Mouse (Mus musculus) liver, embryonic 15.5 days (tissue): ENCODE data around the gene Eid1. TPM values are rescaled to one million over a fixed set of nuclear protein-coding genes. Genes with fewer than 3 reads are reported as not detected.

Experiments used
- ATAC-seq: fragments of 200-750 bp; cut with Nextera tagmentation; 2 replicates; pipeline ENCODE4 v1.8.0; 2017; ENCODE audit warnings: moderate number of reproducible peaks, mild to moderate bottlenecking, moderate library complexity; ENCODE audit not compliant: insufficient read depth
- H3K27ac ChIP-seq: fragments of 300-500 bp; sonication (generic); replicated peaks from 2 replicates; pipeline ENCODE4 v1.5.1; 2015; ENCODE audit warnings: mild to moderate bottlenecking, inconsistent platforms
- H3K27me3 ChIP-seq: fragments of 300-500 bp; sonication (generic); 2 replicates; pipeline ENCODE4 v1.6.1; 2015; ENCODE audit warnings: mild to moderate bottlenecking, inconsistent platforms
- H3K36me3 ChIP-seq: fragments of 300-500 bp; sonication (generic); replicated peaks from 2 replicates; pipeline ENCODE4 v1.6.1; 2015; ENCODE audit warnings: moderate library complexity, mild to moderate bottlenecking, inconsistent platforms
- H3K4me1 ChIP-seq: fragments of 300-500 bp; sonication (generic); replicated peaks from 2 replicates; pipeline ENCODE4 v1.6.1; 2015; ENCODE audit warnings: inconsistent platforms
- H3K4me2 ChIP-seq: fragments of 300-500 bp; sonication (generic); 2 replicates; pipeline ENCODE4 v1.6.1; 2015; ENCODE audit warnings: moderate library complexity, mild to moderate bottlenecking, inconsistent platforms
- H3K4me3 ChIP-seq: fragments of 300-500 bp; sonication (generic); replicated peaks from 2 replicates; pipeline ENCODE4 v1.5.1; 2015; ENCODE audit warnings: mild to moderate bottlenecking, inconsistent platforms
- H3K9ac ChIP-seq: fragments of 300-500 bp; sonication (generic); 2 replicates; pipeline ENCODE4 v1.6.1; 2015; ENCODE audit warnings: moderate library complexity, mild to moderate bottlenecking, inconsistent platforms
- H3K9me3 ChIP-seq: fragments of 300-500 bp; sonication (generic); replicated peaks from 2 replicates; pipeline ENCODE4 v1.6.1; 2016; ENCODE audit warnings: inconsistent platforms
- WGBS: fragments of 180-500 bp; shearing (Covaris S2); methylation state at CpG from one replicate; pipeline ENCODE4 v1.1.7; 2015; ENCODE audit warnings: mixed read lengths; ENCODE audit not compliant: insufficient replicate concordance; 5-methylcytosine and 5-hydroxymethylcytosine counted together
- polyA plus RNA-seq: library from polyadenylated mRNA; unstranded; fragments of >200 nt; fragmentation: Nextera tagmentation; extraction: Ambion mirVana; gene quantifications from 2 replicates; pipeline ENCODE4 v1.2.1, GENCODE M21; 2015

The Eid1 gene
- polyA plus RNA-seq, 1 experiment from 2014 or later, result 37.1 TPM

DNA sequence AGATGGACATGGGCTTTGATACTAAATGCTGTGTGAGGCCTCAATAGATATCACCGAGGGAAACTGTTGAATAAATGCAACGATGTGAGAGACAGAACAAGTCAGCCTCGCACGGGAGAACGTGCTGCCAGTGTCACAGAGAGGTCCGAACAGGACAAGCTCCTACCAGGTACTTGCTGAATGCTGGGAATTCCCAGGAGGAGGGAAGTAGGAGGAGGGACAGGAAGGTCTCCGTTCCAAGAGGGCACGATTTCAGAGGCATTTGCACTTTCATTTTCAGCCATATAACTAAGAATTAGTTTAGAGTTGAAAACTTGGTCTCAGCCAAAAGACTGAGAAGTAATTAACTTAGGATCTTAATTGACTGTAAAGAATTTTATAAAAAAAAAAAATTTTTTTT is 21.3 kb upstream of the Eid1 start:
- no peak for ATAC-seq
- H3K4me3 ChIP-seq, result no peak overlapping the region
- H3K27ac ChIP-seq, result no peak overlapping the region
- H3K36me3 ChIP-seq, result no peaks in the 10 kb centered on the region
- WGBS, result 63% methylated on average over 8 of the region's 8 CpGs
- no peaks in the 10 kb centered on the region; the same call in 1 of the 2 replicates for H3K27me3 ChIP-seq
- no peaks in the 10 kb centered on the region for H3K9me3 ChIP-seq
- H3K4me2 ChIP-seq, result no peak overlapping the region
- no peak overlapping the region for H3K9ac ChIP-seq
- H3K4me1 ChIP-seq, result no peaks in the 10 kb centered on the region

GRCm38 (mm10) chr2:125653286-125653685 is 19.6 kb upstream of the Eid1 start:
- Histone ChIP-seq H3K9ac (no peak overlapping the region), H3K4me2 (no peak overlapping the region)
- 73% methylated on average over 2 of the region's 2 CpGs for WGBS

GRCm38 (mm10) chr2:125655391-125655790 is 17.5 kb upstream of the Eid1 start:
- ATAC-seq, result no peak
- Histone ChIP-seq H3K27me3 (no peaks in the 10 kb centered on the region), H3K4me1 (peaks cover 7% of the 10 kb centered on the region), H3K4me3 (no peak overlapping the region), H3K9me3 (no peaks in the 10 kb centered on the region), H3K36me3 (no peaks in the 10 kb centered on the region), H3K4me2 (no peak overlapping the region), H3K9ac (no peak overlapping the region), H3K27ac (no peak overlapping the region)
- WGBS, result 74% methylated on average over 9 of the region's 9 CpGs

More at GRCm38 (mm10) chr2:125653286-125653685, 19.6 kb upstream of the Eid1 start:
- Histone ChIP-seq H3K4me1 (no peaks in the 10 kb centered on the region), H3K27me3 (no peaks in the 10 kb centered on the region; the same call in 1 of the 2 replicates), H3K27ac (no peak overlapping the region), H3K9me3 (no peaks in the 10 kb centered on the region), H3K36me3 (no peaks in the 10 kb centered on the region), H3K4me3 (no peak overlapping the region)
- no peak for ATAC-seq

DNA sequence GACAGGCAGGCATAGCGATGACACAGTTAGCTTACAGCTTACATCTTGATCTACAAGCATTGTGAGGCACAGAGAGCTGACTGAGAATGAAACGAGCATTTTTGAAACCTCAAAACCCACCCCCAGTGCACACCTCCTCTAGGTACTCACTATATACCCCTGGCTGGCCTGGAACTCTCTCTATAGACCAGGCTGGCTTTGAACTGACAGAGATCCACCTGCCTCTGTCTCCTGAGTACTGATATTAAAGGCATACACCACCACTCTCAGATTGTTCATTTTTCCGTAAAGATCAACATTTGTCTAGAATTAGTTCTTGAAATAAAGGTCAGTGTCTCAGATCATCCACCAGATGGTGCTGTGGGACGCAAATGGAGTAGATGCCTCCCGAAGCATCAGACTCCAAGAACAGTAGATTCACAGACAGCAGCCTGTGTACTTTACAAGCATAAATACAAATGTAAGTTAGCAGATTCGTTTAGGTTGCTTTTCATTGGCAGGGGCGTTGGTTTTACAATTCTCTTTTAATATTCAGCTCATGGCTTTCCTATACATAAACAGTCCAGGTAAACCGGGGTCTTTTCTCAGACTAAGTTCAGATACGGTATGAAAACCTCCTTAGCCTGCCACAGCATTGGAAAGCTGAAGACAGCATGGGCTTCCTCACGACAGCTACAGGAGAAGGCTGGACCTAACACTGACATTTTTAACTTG is 12.9 kb upstream of the Eid1 start:
- WGBS, result 12% methylated on average over 10 of the region's 10 CpGs
- peak overlapping the region; percentile 12; the same call in 1 of the 2 replicates for H3K4me3 ChIP-seq
- H3K36me3 ChIP-seq, result no peaks in the 10 kb centered on the region
- H3K4me1 ChIP-seq, result peaks cover 44% of the 10 kb centered on the region
- no peak overlapping the region for H3K27ac ChIP-seq
- no peaks in the 10 kb centered on the region for H3K9me3 ChIP-seq
- ATAC-seq, result no peak
- H3K9ac ChIP-seq, result no peak overlapping the region
- peak overlapping the region; percentile 51 for H3K4me2 ChIP-seq
- H3K27me3 ChIP-seq, result no peaks in the 10 kb centered on the region

- peak overlapping the region; percentile 12; the same call in 1 of the 2 replicates for H3K4me3 ChIP-seq
Observed at GRCm38 (mm10) chr2:125660537-125661130, 12.3 kb upstream of the Eid1 start.

GRCm38 (mm10) chr2:125661156-125661555 is 11.7 kb upstream of the Eid1 start:
- no peak overlapping the region for H3K4me3 ChIP-seq
- no peaks in the 10 kb centered on the region for H3K27me3 ChIP-seq
- 58% methylated on average over 4 of the region's 4 CpGs for WGBS
- H3K4me1 ChIP-seq, result peaks cover 56% of the 10 kb centered on the region
- no peak overlapping the region for H3K9ac ChIP-seq
- peak overlapping the region; percentile 51; the same call in 1 of the 2 replicates for H3K4me2 ChIP-seq
- H3K36me3 ChIP-seq, result no peaks in the 10 kb centered on the region
- H3K27ac ChIP-seq, result no peak overlapping the region
- no peak for ATAC-seq
- H3K9me3 ChIP-seq, result no peaks in the 10 kb centered on the region

More at GRCm38 (mm10) chr2:125660537-125661130, 12.3 kb upstream of the Eid1 start:
- WGBS, result 27% methylated on average over 20 of the region's 20 CpGs
- Histone ChIP-seq H3K4me1 (peaks cover 50% of the 10 kb centered on the region), H3K9me3 (no peaks in the 10 kb centered on the region), H3K4me2 (peak overlapping the region; percentile 51), H3K36me3 (no peaks in the 10 kb centered on the region), H3K27ac (no peak overlapping the region), H3K9ac (no peak overlapping the region), H3K27me3 (no peaks in the 10 kb centered on the region)
- ATAC-seq, result no peak

DNA sequence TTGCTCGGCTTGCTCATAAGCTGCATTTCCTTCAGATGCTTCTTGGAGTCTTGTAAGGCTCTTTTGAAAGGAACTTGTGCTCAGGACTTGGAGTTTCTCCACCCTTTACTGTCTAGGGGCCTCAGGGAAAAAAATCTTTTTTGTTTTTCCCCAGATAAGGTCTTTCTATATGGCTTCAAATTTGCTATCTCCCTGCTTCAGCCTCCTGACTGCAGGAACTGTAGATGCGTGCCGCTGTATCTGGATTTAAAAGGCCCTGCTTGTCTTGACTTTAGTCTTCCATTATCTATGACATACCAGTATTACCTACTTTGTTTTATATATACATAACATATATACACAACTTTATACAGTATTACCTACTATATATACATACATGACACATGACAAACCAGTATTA is 10.4 kb upstream of the Eid1 start:
- Histone ChIP-seq H3K27me3 (no peaks in the 10 kb centered on the region), H3K4me1 (peaks cover 69% of the 10 kb centered on the region), H3K9me3 (no peaks in the 10 kb centered on the region), H3K27ac (no peak overlapping the region), H3K36me3 (no peaks in the 10 kb centered on the region), H3K4me2 (no peak overlapping the region), H3K4me3 (no peak overlapping the region), H3K9ac (no peak overlapping the region)
- WGBS, result 37% methylated on average over 3 of the region's 3 CpGs
- ATAC-seq, result no peak

GRCm38 (mm10) chr2:125665213-125665612 is 7.7 kb upstream of the Eid1 start:
- peak overlapping the region; percentile 74 for H3K27ac ChIP-seq
- no peaks in the 10 kb centered on the region for H3K27me3 ChIP-seq
- no peak overlapping the region for H3K9ac ChIP-seq
- peaks cover 79% of the 10 kb centered on the region for H3K4me1 ChIP-seq
- H3K36me3 ChIP-seq, result no peaks in the 10 kb centered on the region
- 68% methylated on average over 5 of the region's 5 CpGs for WGBS
- H3K4me3 ChIP-seq, result no peak overlapping the region
- 0 out of 2 replicates have a peak overlapping the region, but pooled peaks have one; percentile 11 for H3K4me2 ChIP-seq
- H3K9me3 ChIP-seq, result no peaks in the 10 kb centered on the region
- peak; percentile 29 for ATAC-seq

GRCm38 (mm10) chr2:125665909-125666308 is 7.0 kb upstream of the Eid1 start:
- no peaks in the 10 kb centered on the region for H3K9me3 ChIP-seq
- peak overlapping the region; percentile 35 for H3K4me2 ChIP-seq
- no peak overlapping the region for H3K4me3 ChIP-seq
- H3K4me1 ChIP-seq, result peaks cover 72% of the 10 kb centered on the region
- H3K27ac ChIP-seq, result peak overlapping the region; percentile 74
- H3K36me3 ChIP-seq, result no peaks in the 10 kb centered on the region
- peak; percentile 91 for ATAC-seq
- H3K27me3 ChIP-seq, result no peaks in the 10 kb centered on the region
- H3K9ac ChIP-seq, result no peak overlapping the region
- WGBS, result 24% methylated on average over 4 of the region's 4 CpGs

GRCm38 (mm10) chr2:125666668-125667067 is 6.2 kb upstream of the Eid1 start:
- no peaks in the 10 kb centered on the region for H3K36me3 ChIP-seq
- H3K4me2 ChIP-seq, result peak overlapping the region; percentile 46; the same call in 1 of the 2 replicates
- peaks cover 67% of the 10 kb centered on the region for H3K4me1 ChIP-seq
- no peaks in the 10 kb centered on the region for H3K27me3 ChIP-seq
- no peaks in the 10 kb centered on the region for H3K9me3 ChIP-seq
- no peak overlapping the region for H3K9ac ChIP-seq
- 20% methylated on average over 4 of the region's 4 CpGs for WGBS
- H3K27ac ChIP-seq, result peak overlapping the region; percentile 74
- H3K4me3 ChIP-seq, result no peak overlapping the region
- peak; percentile 40 for ATAC-seq

DNA sequence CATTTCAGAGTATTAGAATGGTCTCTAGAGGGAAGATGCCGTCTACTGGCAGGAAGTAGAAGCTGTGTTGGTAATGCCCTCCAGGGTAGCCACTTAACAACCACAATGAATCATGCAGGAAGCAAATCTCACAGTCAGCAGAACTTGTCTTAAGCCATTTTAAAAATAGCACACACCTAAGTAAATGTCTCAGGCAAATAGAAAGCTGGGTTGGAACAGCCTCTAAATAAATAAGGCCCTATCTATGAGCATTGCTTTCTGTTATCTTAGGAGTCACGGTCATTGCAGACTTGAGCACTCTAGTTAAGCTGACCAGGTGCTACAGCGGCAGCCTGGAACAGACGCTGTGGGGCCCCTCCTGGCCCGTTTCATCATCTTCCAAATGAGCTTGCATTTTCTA is 5.7 kb upstream of the Eid1 start:
- ATAC-seq, result peak; percentile 74
- Histone ChIP-seq H3K9me3 (no peaks in the 10 kb centered on the region), H3K36me3 (no peaks in the 10 kb centered on the region), H3K4me2 (peak overlapping the region; percentile 46), H3K4me3 (0 out of 2 replicates have a peak overlapping the region, but pooled peaks have one; percentile 6), H3K9ac (no peak overlapping the region), H3K27ac (peak overlapping the region; percentile 74), H3K4me1 (peaks cover 70% of the 10 kb centered on the region), H3K27me3 (no peaks in the 10 kb centered on the region)
- WGBS, result 7% methylated on average over 5 of the region's 5 CpGs
